Comparison of ENCODE assay signal across 9 mouse cellular contexts in genomic region chr10:59494044-59494443, GRCm38 (mm10). TPM values are rescaled to one million over a fixed set of nuclear protein-coding genes. Genes with fewer than 3 reads are reported as not detected.
DNase-seq lines count a peak whose midpoint lies in the region; ATAC-seq and TF ChIP-seq lines count a peak whose summit lies in the region.
"Had no signal": no experiment of that assay in that cellular context is flagged by ENCODE, and none has a peak within 500 bp of the region (broad histone marks: within the 10 kb centered on the region; RNA-seq: fewer than 3 reads in every experiment).

No protein-coding gene starts in this region.

- H3K36me3 ChIP-seq in liver, postnatal 0 days (replicated peaks; ENCODE audit: insufficient read depth, low read length): peaks cover 5% of the 10 kb centered on the region; the same call in 1 of the 2 replicates
- H3K36me3 ChIP-seq in liver, embryonic 12.5 days: peaks cover 5% of the 10 kb centered on the region; the same call in 1 of the 2 replicates
- H3K36me3 ChIP-seq in hindbrain, embryonic 13.5 days: peaks cover 4% of the 10 kb centered on the region; the same call in 1 of the 2 replicates
- no peaks in the 10 kb centered on the region for H3K36me3 ChIP-seq in midbrain, embryonic 10.5 days
- H3K36me3 ChIP-seq: limb, embryonic 15.5 days had no signal

- no peak overlapping the region for H3K27ac ChIP-seq in liver, postnatal 0 days (ENCODE audit: low read depth)
- H3K27ac ChIP-seq in liver, embryonic 12.5 days: no peak overlapping the region
- H3K27ac ChIP-seq in cortical plate, adult 2 months (ENCODE audit: insufficient read depth, low read length): no peak overlapping the region
- no peak overlapping the region for H3K27ac ChIP-seq in hindbrain, embryonic 13.5 days
- no peak overlapping the region for H3K27ac ChIP-seq in midbrain, embryonic 10.5 days (replicated peaks)
- H3K27ac ChIP-seq: limb, embryonic 15.5 days had no signal

- no peak for TF ChIP-seq EP300 in liver, postnatal 0 days (IDR thresholded peaks at IDR 0.05; ENCODE audit: low read depth)

- no peaks in the 10 kb centered on the region for H3K4me1 ChIP-seq in liver, postnatal 0 days (ENCODE audit: insufficient read depth)
- no peaks in the 10 kb centered on the region; the same call in 1 of the 2 replicates for H3K4me1 ChIP-seq in liver, embryonic 12.5 days
- H3K4me1 ChIP-seq in cortical plate, adult 2 months (ENCODE audit: control insufficient read depth, insufficient read depth, low read length): no peaks in the 10 kb centered on the region; the same call in 1 of the 2 replicates
- H3K4me1 ChIP-seq in hindbrain, embryonic 13.5 days (replicated peaks): no peaks in the 10 kb centered on the region
- no peaks in the 10 kb centered on the region for H3K4me1 ChIP-seq in midbrain, embryonic 10.5 days

- H3K9ac ChIP-seq in liver, postnatal 0 days (replicated peaks): no peak overlapping the region
- H3K9ac ChIP-seq in liver, embryonic 12.5 days: no peak overlapping the region
- H3K9ac ChIP-seq in hindbrain, embryonic 13.5 days: no peak overlapping the region
- H3K9ac ChIP-seq: limb, embryonic 15.5 days had no signal

- ATAC-seq in liver, postnatal 0 days: no peak
- ATAC-seq in liver, embryonic 12.5 days: no peak
- ATAC-seq in hindbrain, embryonic 13.5 days (ENCODE audit: low FRiP score): no peak

- TF ChIP-seq POLR2A in cortical plate, adult 2 months (IDR thresholded peaks at IDR 0.05; ENCODE audit: extremely low read depth, insufficient read depth, low read length): no peak

- TF ChIP-seq CTCF in liver, postnatal 0 days (IDR thresholded peaks at IDR 0.05; ENCODE audit: low read depth): peak; percentile 38
- TF ChIP-seq CTCF in cortical plate, adult 2 months (IDR thresholded peaks at IDR 0.05; ENCODE audit: extremely low read depth, insufficient read depth, low read length): peak; percentile 40

- peak; percentile 38 to 55 for DNase-seq in cerebellum, adult 18-20 months
- DNase-seq in cerebellum, adult 8-10 months: no peak
- DNase-seq in liver, postnatal 0 days: no peak
- DNase-seq in skeletal muscle tissue, adult 2 months (ENCODE audit: low read depth, low spot score): peak; percentile 27
- no peak for DNase-seq in midbrain, embryonic 10.5 days (ENCODE audit: low spot score)

- peaks cover 9% of the 10 kb centered on the region; the same call in 1 of the 2 replicates for H3K9me3 ChIP-seq in liver, postnatal 0 days (ENCODE audit: low read length)
- H3K9me3 ChIP-seq in liver, embryonic 12.5 days (replicated peaks): no peaks in the 10 kb centered on the region; the same call in 1 of the 2 replicates
- H3K9me3 ChIP-seq in hindbrain, embryonic 13.5 days: peaks cover 10% of the 10 kb centered on the region
- 0 out of 2 replicates have a peak, but pooled peaks cover 11% of the 10 kb centered on the region for H3K9me3 ChIP-seq in midbrain, embryonic 10.5 days (replicated peaks)
- H3K9me3 ChIP-seq: limb, embryonic 15.5 days had no signal

- 33% methylated on average over 2 of the region's 2 CpGs for WGBS in liver, postnatal 0 days (ENCODE audit: insufficient replicate concordance)
- 40% methylated on average over 2 of the region's 2 CpGs for WGBS in liver, embryonic 12.5 days (ENCODE audit: insufficient replicate concordance)
- WGBS in hindbrain, embryonic 13.5 days: 83% methylated on average over 2 of the region's 2 CpGs
- 70% methylated on average over 2 of the region's 2 CpGs for WGBS in midbrain, embryonic 10.5 days

- no peak overlapping the region for H3K4me2 ChIP-seq in liver, postnatal 0 days (ENCODE audit: low read depth, low read length)
- no peak overlapping the region for H3K4me2 ChIP-seq in liver, embryonic 12.5 days
- no peak overlapping the region for H3K4me2 ChIP-seq in hindbrain, embryonic 13.5 days
- H3K4me2 ChIP-seq: limb, embryonic 15.5 days had no signal

- no peaks in the 10 kb centered on the region for H3K27me3 ChIP-seq in liver, postnatal 0 days (ENCODE audit: insufficient read depth, low read length)
- no peaks in the 10 kb centered on the region for H3K27me3 ChIP-seq in liver, embryonic 12.5 days (replicated peaks)
- H3K27me3 ChIP-seq in hindbrain, embryonic 13.5 days: no peaks in the 10 kb centered on the region
- H3K27me3 ChIP-seq in midbrain, embryonic 10.5 days (ENCODE audit: low read depth, poor library complexity, severe bottlenecking): no peaks in the 10 kb centered on the region
- H3K27me3 ChIP-seq: limb, embryonic 15.5 days had no signal

- H3K4me3 ChIP-seq in liver, postnatal 0 days (ENCODE audit: low read depth, low read length): no peak overlapping the region
- no peak overlapping the region for H3K4me3 ChIP-seq in liver, embryonic 12.5 days
- H3K4me3 ChIP-seq in cortical plate, adult 2 months (ENCODE audit: insufficient read depth, low read length): no peak overlapping the region
- H3K4me3 ChIP-seq in hindbrain, embryonic 13.5 days: no peak overlapping the region
- no peak overlapping the region for H3K4me3 ChIP-seq in midbrain, embryonic 10.5 days
- H3K4me3 ChIP-seq: limb, embryonic 15.5 days had no signal

RNA-seq across cellular contexts. Expression of gene Oit3, which starts 52.5 kb away (rescaled TPM):
- polyA plus RNA-seq in liver, postnatal 0 days (2015; fragmentation: Nextera tagmentation; extraction: Ambion mirVana): 26.8 and 28.1 TPM in 2 replicates
- 32.4 and 37.4 TPM in 2 replicates for polyA plus RNA-seq in liver, embryonic 12.5 days (2016; fragmentation: Nextera tagmentation; extraction: Ambion mirVana)
- polyA plus RNA-seq in cortical plate, adult 2 months (2012; rRNA removed): 0.10 and 0.13 TPM in 2 replicates
- 0.21 and 0.25 TPM in 2 replicates for polyA plus RNA-seq in hindbrain, embryonic 13.5 days (2015; fragmentation: Nextera tagmentation; extraction: Ambion mirVana)
- 0.40 and 1.00 TPM in 2 replicates for polyA plus RNA-seq in midbrain, embryonic 10.5 days (2016; fragmentation: Nextera tagmentation; extraction: Ambion mirVana)

Comparison
In these comparisons a context has a peak if more than half of its experiments do, and no peak if none do; other contexts are left out.
1. DNase-seq: peak in cerebellum, adult 18-20 months (2 of 2) and skeletal muscle tissue, adult 2 months (single experiment); none in cerebellum, adult 8-10 months (single experiment), liver, postnatal 0 days (single experiment) and midbrain, embryonic 10.5 days (single experiment).
2. RNA of gene Oit3, which starts 52.5 kb away (polyA plus RNA-seq): 32.4 to 37.4 TPM in liver, embryonic 12.5 days and 26.8 to 28.1 TPM in liver, postnatal 0 days; 0.40 to 1.00 TPM in midbrain, embryonic 10.5 days, 0.21 to 0.25 TPM in hindbrain, embryonic 13.5 days and 0.10 to 0.13 TPM in cortical plate, adult 2 months; every median in the first group is over 10 times any median in the second.